Mouse (Mus musculus) cerebellum, adult 8-10 months (tissue): ENCODE results near the gene Tmem218.
A peak's percentile ranks its signal among the peaks of the same experiment; 100 is the strongest.

Experiments used
- DNase-seq: peaks from one replicate; pipeline ENCODE4 v3.0.0; 2022

Gene Tmem218

GRCm38 (mm10) chr9:37207929-37208411 is at the start of gene Tmem218:
TSS of gene Tmem218 (plus strand) at chr9:37208223.
- DNase-seq: peak; percentile 94

GRCm38 (mm10) chr9:37160686-37161085 is 47.3 kb upstream of the Tmem218 start:
- DNase-seq: no peak

GRCm38 (mm10) chr9:37166899-37167298 is 41.1 kb upstream of the Tmem218 start:
- no peak for DNase-seq

- DNase-seq: no peak
These were observed 34.6 kb upstream of the Tmem218 start for GRCm38 (mm10) chr9:37173376-37173775.

- DNase-seq: no peak
These were observed 32.0 kb upstream of the Tmem218 start for GRCm38 (mm10) chr9:37176002-37176401.

GRCm38 (mm10) chr9:37177107-37177506 is 30.9 kb upstream of the Tmem218 start:
- DNase-seq: peak; percentile 33

GRCm38 (mm10) chr9:37177551-37177950 is 30.5 kb upstream of the Tmem218 start:
- no peak for DNase-seq

GRCm38 (mm10) chr9:37178911-37179310 is 29.1 kb upstream of the Tmem218 start:
- DNase-seq: no peak

- DNase-seq: no peak
These were observed 28.4 kb upstream of the Tmem218 start for GRCm38 (mm10) chr9:37179596-37179995.

GRCm38 (mm10) chr9:37181596-37181995 is 26.4 kb upstream of the Tmem218 start:
- no peak for DNase-seq

- DNase-seq: no peak
These were observed 24.8 kb upstream of the Tmem218 start for GRCm38 (mm10) chr9:37183176-37183575.

GRCm38 (mm10) chr9:37187407-37187806 is 20.6 kb upstream of the Tmem218 start:
- no peak for DNase-seq

GRCm38 (mm10) chr9:37188024-37188423 is 20.0 kb upstream of the Tmem218 start:
- no peak for DNase-seq

- DNase-seq: no peak
These were observed 11.0 kb upstream of the Tmem218 start for GRCm38 (mm10) chr9:37197067-37197466.

GRCm38 (mm10) chr9:37200414-37200813 is 7.6 kb upstream of the Tmem218 start:
- no peak for DNase-seq

GRCm38 (mm10) chr9:37203884-37204283 is 4.1 kb upstream of the Tmem218 start:
- DNase-seq: no peak

- no peak for DNase-seq
These were observed 5.2 kb downstream of the Tmem218 start for GRCm38 (mm10) chr9:37213060-37213738.

GRCm38 (mm10) chr9:37214327-37215060 is 6.5 kb downstream of the Tmem218 start:
- no peak for DNase-seq

- no peak for DNase-seq
These were observed 12.7 kb downstream of the Tmem218 start for GRCm38 (mm10) chr9:37220755-37221154.

- no peak for DNase-seq
These were observed 17.6 kb downstream of the Tmem218 start for GRCm38 (mm10) chr9:37225581-37225980.

- DNase-seq: peak; percentile 68
These were observed 21.9 kb downstream of the Tmem218 start for GRCm38 (mm10) chr9:37229880-37230325.

- DNase-seq: no peak
These were observed 22.6 kb downstream of the Tmem218 start for GRCm38 (mm10) chr9:37230486-37231195.
